In the genomic region with DNA sequence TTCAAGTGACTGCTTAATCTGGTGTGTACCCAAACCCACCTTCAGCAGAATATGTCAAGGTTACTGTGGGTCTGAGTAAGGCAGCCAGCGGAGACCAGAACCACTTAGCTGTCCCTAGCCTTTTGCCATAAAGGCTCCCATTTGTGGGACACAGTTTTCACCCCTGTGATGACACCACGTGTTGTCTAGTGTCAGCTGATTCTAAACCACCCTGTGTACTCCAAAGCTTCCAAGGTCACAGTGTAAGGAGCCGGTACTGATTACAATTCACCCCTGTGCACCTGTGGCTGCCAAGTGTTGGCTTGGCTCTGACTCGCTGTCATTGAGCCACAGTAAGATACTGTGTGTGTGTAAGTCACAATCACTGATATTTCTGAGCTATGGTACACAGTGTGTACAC, we compare ENCODE assay signal across 8 mouse cellular contexts. TPM values are rescaled to one million over a fixed set of nuclear protein-coding genes. Genes with fewer than 3 reads are reported as not detected.
DNase-seq lines count a peak whose midpoint lies in the region; ATAC-seq and TF ChIP-seq lines count a peak whose summit lies in the region.

No protein-coding gene starts in this region.

- peaks cover 2% of the 10 kb centered on the region for H3K4me1 ChIP-seq in cortical plate, adult 2 months (ENCODE audit: control insufficient read depth, insufficient read depth, low read length)
- H3K4me1 ChIP-seq in heart, embryonic 14.5 days (ENCODE audit: control insufficient read depth in 2 of 2, insufficient read depth in 2 of 2, low read length in 2 of 2) = peaks cover 0 to 4% of the 10 kb centered on the region in 2 experiments; a peak in 2 of 4 replicates
- H3K4me1 ChIP-seq in kidney, postnatal 0 days (replicated peaks; ENCODE audit: insufficient read depth, low read length) = 0 out of 2 replicates have a peak, but pooled peaks cover 2% of the 10 kb centered on the region
- H3K4me1 ChIP-seq in midbrain, embryonic 12.5 days = peaks cover 6% of the 10 kb centered on the region

- peak overlapping the region; percentile 79 for H3K4me2 ChIP-seq in heart, embryonic 14.5 days (ENCODE audit: low read length)
- H3K4me2 ChIP-seq in kidney, postnatal 0 days (ENCODE audit: low read length) = peak overlapping the region; percentile 64
- peak overlapping the region; percentile 78 for H3K4me2 ChIP-seq in midbrain, embryonic 12.5 days (replicated peaks)

- no peak for TF ChIP-seq CTCF in cortical plate, adult 2 months (IDR thresholded peaks at IDR 0.05; ENCODE audit: extremely low read depth, insufficient read depth, low read length)
- TF ChIP-seq CTCF in kidney, postnatal 0 days (IDR thresholded peaks at IDR 0.05; ENCODE audit: low read depth) = no peak

- peak overlapping the region; percentile 71 for H3K4me3 ChIP-seq in cortical plate, adult 2 months (ENCODE audit: insufficient read depth, low read length)
- peak overlapping the region; percentile 78 to 86 for H3K4me3 ChIP-seq in heart, embryonic 14.5 days (ENCODE audit: control insufficient read depth in 1 of 2, insufficient read depth in 1 of 2, low read depth in 1 of 2, low read length in 2 of 2)
- H3K4me3 ChIP-seq in kidney, postnatal 0 days (replicated peaks; ENCODE audit: low read depth, low read length) = peak overlapping the region; percentile 90
- H3K4me3 ChIP-seq in midbrain, embryonic 12.5 days = peak overlapping the region; percentile 98

- peak overlapping the region; percentile 86 for H3K9ac ChIP-seq in heart, embryonic 14.5 days (ENCODE audit: low read length)
- H3K9ac ChIP-seq in kidney, postnatal 0 days (ENCODE audit: low read depth, low read length) = peak overlapping the region; percentile 94
- peak overlapping the region; percentile 92 for H3K9ac ChIP-seq in midbrain, embryonic 12.5 days (replicated peaks)

- no peaks in the 10 kb centered on the region for H3K27me3 ChIP-seq in heart, embryonic 14.5 days (ENCODE audit: control insufficient read depth, insufficient read depth, low read length)
- H3K27me3 ChIP-seq in kidney, postnatal 0 days (ENCODE audit: insufficient read depth, low read length) = no peaks in the 10 kb centered on the region
- no peaks in the 10 kb centered on the region for H3K27me3 ChIP-seq in midbrain, embryonic 12.5 days

- peaks cover 41% of the 10 kb centered on the region for H3K36me3 ChIP-seq in heart, embryonic 14.5 days (ENCODE audit: control insufficient read depth, insufficient read depth, low read length)
- H3K36me3 ChIP-seq in kidney, postnatal 0 days (ENCODE audit: insufficient read depth, low read length) = peaks cover 18% of the 10 kb centered on the region
- H3K36me3 ChIP-seq in midbrain, embryonic 12.5 days = peaks cover 23% of the 10 kb centered on the region

- ATAC-seq in activated CD4-positive, CD25-positive, alpha-beta regulatory T cell, adult 4 months = peak; percentile 7
- ATAC-seq in heart, embryonic 14.5 days (ENCODE audit: insufficient number of reproducible peaks, insufficient read depth, low FRiP score, low read depth) = peak; percentile 38; the same call in 1 of the 2 replicates
- ATAC-seq in kidney, postnatal 0 days (replicated peaks; ENCODE audit: low FRiP score, low read depth) = 0 out of 2 replicates have a peak, but pooled peaks have one; percentile 2
- ATAC-seq in midbrain, embryonic 12.5 days (ENCODE audit: low FRiP score, low read depth) = 0 out of 2 replicates have a peak, but pooled peaks have one; percentile 3

- H3K9me3 ChIP-seq in heart, embryonic 14.5 days (ENCODE audit: control insufficient read depth, low read length) = no peaks in the 10 kb centered on the region
- no peaks in the 10 kb centered on the region for H3K9me3 ChIP-seq in kidney, postnatal 0 days (replicated peaks; ENCODE audit: low read length)
- H3K9me3 ChIP-seq in midbrain, embryonic 12.5 days = no peaks in the 10 kb centered on the region

- H3K27ac ChIP-seq in cortical plate, adult 2 months (ENCODE audit: insufficient read depth, low read length) = no peak overlapping the region
- H3K27ac ChIP-seq in heart, embryonic 14.5 days (replicated peaks in 1 of 2; ENCODE audit: control insufficient read depth in 1 of 2, insufficient read depth in 1 of 2, low read depth in 2 of 2, low read length in 2 of 2) = peak overlapping the region; percentile 85 to 89
- peak overlapping the region; percentile 75; the same call in 1 of the 2 replicates for H3K27ac ChIP-seq in kidney, postnatal 0 days
- no peak overlapping the region for H3K27ac ChIP-seq in midbrain, embryonic 12.5 days (replicated peaks)

- no peak for TF ChIP-seq POLR2A in cortical plate, adult 2 months (IDR thresholded peaks at IDR 0.05; ENCODE audit: extremely low read depth, insufficient read depth, low read length)

- WGBS in heart, embryonic 14.5 days = 34% methylated on average over 4 of the region's 4 CpGs
- WGBS in kidney, postnatal 0 days = 45% methylated on average over 4 of the region's 4 CpGs
- 51% methylated on average over 4 of the region's 4 CpGs for WGBS in midbrain, embryonic 12.5 days

- DNase-seq in embryo, embryonic 10.5 days (ENCODE audit: low spot score) = peak; percentile 2
- no peak for DNase-seq in embryo, embryonic 11 days
- no peak for DNase-seq in kidney, postnatal 0 days (ENCODE audit: low spot score)
- DNase-seq in urinary bladder, postnatal 25 days (ENCODE audit: low spot score) = no peak

RNA-seq across cellular contexts. Expression of gene Tmem106b, which starts 0.9 kb away (rescaled TPM):
- polyA plus RNA-seq in activated CD4-positive, CD25-positive, alpha-beta regulatory T cell, adult 4 months (2017; shearing (Covaris generic)) = 10 to 100 TPM; 36.0 to 43.6 TPM
- 49.8 and 50.8 TPM in 2 replicates for polyA plus RNA-seq in cortical plate, adult 2 months (2012; rRNA removed)
- 39.6 and 42.5 TPM in 2 replicates for polyA plus RNA-seq in heart, embryonic 14.5 days (2014; fragmentation: Nextera tagmentation; extraction: Ambion mirVana)
- 70.6 and 75.6 TPM in 2 replicates for polyA plus RNA-seq in kidney, postnatal 0 days (2015; fragmentation: Nextera tagmentation; extraction: Ambion mirVana)
- 28.8 and 31.1 TPM in 2 replicates for polyA plus RNA-seq in midbrain, embryonic 12.5 days (2016; fragmentation: Nextera tagmentation; extraction: Ambion mirVana)

Comparison
In these comparisons a context has a peak if more than half of its experiments do, and no peak if none do; other contexts are left out.
1. H3K27ac ChIP-seq: peak in heart, embryonic 14.5 days (2 of 2) and kidney, postnatal 0 days (single experiment); none in cortical plate, adult 2 months (single experiment) and midbrain, embryonic 12.5 days (single experiment).
2. Peak in every context shown above with its lines, with median percentiles within 50 percentile points of each other: ATAC-seq, H3K4me3 ChIP-seq, H3K4me2 ChIP-seq and H3K9ac ChIP-seq.